9 mouse cellular contexts compared by ENCODE assay signal in genomic region chr14:8255076-8255729, GRCm38 (mm10). TPM values are rescaled to one million over a fixed set of nuclear protein-coding genes. Genes with fewer than 3 reads are reported as not detected.
DNase-seq lines count a peak whose midpoint lies in the region; ATAC-seq and TF ChIP-seq lines count a peak whose summit lies in the region.
"Had no signal": no experiment of that assay in that cellular context is flagged by ENCODE, and none has a peak within 500 bp of the region (broad histone marks: within the 10 kb centered on the region; RNA-seq: fewer than 3 reads in every experiment).

No protein-coding gene starts in this region.

- no peak overlapping the region for H3K4me3 ChIP-seq in spleen, adult 2 months (ENCODE audit: extremely low read depth, insufficient read depth, insufficient read length)
- H3K4me3 ChIP-seq in liver, adult 2 months (ENCODE audit: insufficient read depth, low read depth, low read length): no peak overlapping the region
- no peak overlapping the region for H3K4me3 ChIP-seq in neural tube, embryonic 13.5 days
- H3K4me3 ChIP-seq: liver, embryonic 13.5 days had no signal

- no peak overlapping the region for H3K27ac ChIP-seq in spleen, adult 2 months (ENCODE audit: insufficient read depth, low read length)
- H3K27ac ChIP-seq in liver, adult 2 months (replicated peaks; ENCODE audit: insufficient read depth, low read depth, low read length): peak overlapping the region; percentile 84; the same call in 1 of the 2 replicates
- no peak overlapping the region for H3K27ac ChIP-seq in neural tube, embryonic 13.5 days (replicated peaks)
- H3K27ac ChIP-seq: liver, embryonic 13.5 days had no signal

- peak; percentile 54 for ATAC-seq in cerebellum, adult (ENCODE audit: insufficient number of reproducible peaks, low FRiP score, low TSS enrichment)
- ATAC-seq in frontal cortex, adult (ENCODE audit: low TSS enrichment): peak; percentile 86
- peak; percentile 41 for ATAC-seq in neural tube, embryonic 13.5 days (ENCODE audit: low read depth)

- peak overlapping the region; percentile 14; the same call in 1 of the 2 replicates for H3K9ac ChIP-seq in liver, adult 2 months (ENCODE audit: low read depth, low read length)
- H3K9ac ChIP-seq in neural tube, embryonic 13.5 days: no peak overlapping the region

- no peaks in the 10 kb centered on the region for H3K36me3 ChIP-seq in spleen, adult 2 months (ENCODE audit: control insufficient read depth, insufficient read depth, low read length)
- peaks cover 46% of the 10 kb centered on the region for H3K36me3 ChIP-seq in liver, adult 2 months (ENCODE audit: control insufficient read depth, insufficient read depth, low read length)
- H3K36me3 ChIP-seq in neural tube, embryonic 13.5 days: no peaks in the 10 kb centered on the region
- H3K36me3 ChIP-seq: liver, embryonic 13.5 days had no signal

- H3K27me3 ChIP-seq in spleen, adult 2 months (ENCODE audit: control insufficient read depth, insufficient read depth, low read length): no peaks in the 10 kb centered on the region
- H3K27me3 ChIP-seq in liver, adult 2 months (ENCODE audit: control insufficient read depth, insufficient read depth, low read length): no peaks in the 10 kb centered on the region
- no peaks in the 10 kb centered on the region for H3K27me3 ChIP-seq in neural tube, embryonic 13.5 days
- H3K27me3 ChIP-seq: liver, embryonic 13.5 days had no signal

- H3K9me3 ChIP-seq in neural tube, embryonic 13.5 days: no peaks in the 10 kb centered on the region
- H3K9me3 ChIP-seq: liver, embryonic 13.5 days had no signal

- no peak for TF ChIP-seq POLR2A in spleen, adult 2 months (IDR thresholded peaks at IDR 0.05; ENCODE audit: low read depth, low read length)
- no peak for TF ChIP-seq POLR2A in liver, adult 2 months (IDR thresholded peaks at IDR 0.05; ENCODE audit: extremely low read depth, insufficient read depth, low read length)

- peak in 1 of 2 experiments; percentile 48 for DNase-seq in spleen, adult 2 months (ENCODE audit: low read depth in 1 of 2, low spot score in 2 of 2)
- no peak for DNase-seq in spleen, adult 12 weeks (ENCODE audit: low spot score)
- DNase-seq in kidney, adult 8-10 months: peak; percentile 60 to 82
- DNase-seq in liver, adult 2 months (ENCODE audit: extremely low read depth, low read depth, low spot score): peak; percentile 58
- peak; percentile 85 for DNase-seq in thymus, postnatal 4 days
- DNase-seq: liver, embryonic 13.5 days had no signal

- 55% methylated on average over 7 of the region's 7 CpGs for WGBS in spleen, adult 2 months
- 58% methylated on average over 7 of the region's 7 CpGs for WGBS in liver, adult 2 months
- 73% methylated on average over 7 of the region's 7 CpGs for WGBS in neural tube, embryonic 13.5 days

- no peaks in the 10 kb centered on the region for H3K4me1 ChIP-seq in spleen, adult 2 months (ENCODE audit: control insufficient read depth, insufficient read depth, insufficient read length)
- peaks cover 19% of the 10 kb centered on the region for H3K4me1 ChIP-seq in liver, adult 2 months (ENCODE audit: control insufficient read depth, insufficient read depth, low read length)
- no peaks in the 10 kb centered on the region for H3K4me1 ChIP-seq in neural tube, embryonic 13.5 days (replicated peaks)

- peaks cover 11% of the 10 kb centered on the region; the same call in 1 of the 2 replicates for H3K79me2 ChIP-seq in liver, adult 2 months (ENCODE audit: control insufficient read depth, insufficient read depth, low read length)

- no peak overlapping the region for H3K4me2 ChIP-seq in neural tube, embryonic 13.5 days
- H3K4me2 ChIP-seq: liver, embryonic 13.5 days had no signal

- peak; percentile 19; the same call in 1 of the 2 replicates for TF ChIP-seq CTCF in spleen, adult 2 months (IDR thresholded peaks at IDR 0.05; ENCODE audit: extremely low read depth, insufficient read depth, insufficient read length, insufficient replicate concordance)
- peak; percentile 30 for TF ChIP-seq CTCF in liver, adult 2 months (IDR thresholded peaks at IDR 0.05; ENCODE audit: low read depth, low read length)

RNA-seq across cellular contexts. Expression of gene Acox2, which starts 4.0 kb away (rescaled TPM):
- 0.11 TPM in 1 of 2 replicates, not detected in the other for polyA plus RNA-seq in spleen, adult 2 months (2012; rRNA removed)
- 213 and 244 TPM in 2 replicates for total RNA-seq in liver, adult 2 months (2014; rRNA removed)
- polyA plus RNA-seq in liver, adult 2 months (2012; rRNA removed): 301 and 313 TPM in 2 replicates
- polyA plus RNA-seq in neural tube, embryonic 13.5 days (2015; fragmentation: Nextera tagmentation; extraction: Ambion mirVana): 0.36 TPM in 1 of 2 replicates, not detected in the other

RNA-seq across cellular contexts. Expression of gene Kctd6, which starts 41.3 kb away (rescaled TPM):
- polyA plus RNA-seq in spleen, adult 2 months (2012; rRNA removed): 4.4 and 4.9 TPM in 2 replicates
- total RNA-seq in liver, adult 2 months (2014; rRNA removed): 4.3 and 5.2 TPM in 2 replicates
- polyA plus RNA-seq in liver, adult 2 months (2012; rRNA removed): 3.9 and 5.1 TPM in 2 replicates
- polyA plus RNA-seq in neural tube, embryonic 13.5 days (2015; fragmentation: Nextera tagmentation; extraction: Ambion mirVana): 14.5 and 18.7 TPM in 2 replicates

Comparison
In these comparisons a context has a peak if more than half of its experiments do, and no peak if none do; other contexts are left out.
1. RNA of gene Acox2, which starts 4.0 kb away (polyA plus RNA-seq): 301 to 313 TPM in liver, adult 2 months; 0.11 TPM in spleen, adult 2 months and 0.36 TPM in neural tube, embryonic 13.5 days; every median in the first group is over 100 times any median in the second.
2. Peak in every context shown above with its lines, with median percentiles within 50 percentile points of each other: ATAC-seq.